Mouse (Mus musculus) monocyte, adult 5-6 weeks (primary cell): Measurements from ENCODE around the gene Ywhae. TPM values are rescaled to one million over a fixed set of nuclear protein-coding genes. Genes with fewer than 3 reads are reported as not detected.

Experiments used
- total RNA-seq: library from RNA; stranded (forward); fragments of 200-1000, 200-491, 200-594 nt; gene quantifications from 3 replicates; pipeline ENCODE4 v1.2.3, GENCODE M21; 2017

The Ywhae gene
- total RNA-seq, 1 experiment from 2014 or later, result 226 TPM

Other genes with a start within 250 kb of the Ywhae start
- gene Prpf8, start 246.1 kb upstream of the Ywhae start, total RNA-seq, result 65.5 to 114 TPM (median 72.0 TPM) in 3 replicates
- 3.7 to 7.0 TPM (median 4.9 TPM) in 3 replicates for gene Rilp, start 222.8 kb upstream of the Ywhae start, total RNA-seq
- 1.6 TPM in 2 of 3 replicates, not detected in the other for gene Scarf1, start 219.3 kb upstream of the Ywhae start, total RNA-seq
- gene Slc43a2, start 201.2 kb upstream of the Ywhae start, total RNA-seq, result 33.3 to 44.2 TPM (median 36.6 TPM) in 3 replicates
- gene Pitpna, start 144.8 kb upstream of the Ywhae start, total RNA-seq, result 113 to 174 TPM (median 147 TPM) in 3 replicates
- gene Inpp5k, start 101.9 kb upstream of the Ywhae start, total RNA-seq, result 68.4 to 82.5 TPM (median 80.2 TPM) in 3 replicates
- gene Myo1c, start 82.4 kb upstream of the Ywhae start, total RNA-seq, result 93.0 to 115 TPM (median 97.0 TPM) in 3 replicates
- 101 to 126 TPM (median 121 TPM) in 3 replicates for gene Crk, start 53.6 kb upstream of the Ywhae start, total RNA-seq
- gene Doc2b, start 63.2 kb downstream of the Ywhae start, total RNA-seq, result not detected in 3 replicates
- gene Rph3al, start 205.6 kb downstream of the Ywhae start, total RNA-seq, result 2.3 to 4.9 TPM (median 4.6 TPM) in 3 replicates